Mouse (Mus musculus) ES-E14 (cell line): Measurements from ENCODE around the gene Kera. TPM values are rescaled to one million over a fixed set of nuclear protein-coding genes. Genes with fewer than 3 reads are reported as not detected.

Experiments used
- DNase-seq: peaks from one replicate; pipeline ENCODE4 v3.0.0-alpha.2; 2013; ENCODE audit warnings: low read depth, low spot score
- H3K27ac ChIP-seq: 2 replicates; pipeline ENCODE4 v1.5.1; 2012; ENCODE audit warnings: low read depth, mild to moderate bottlenecking, low read length, moderate library complexity, mixed read lengths; ENCODE audit not compliant: poor library complexity, insufficient read depth, severe bottlenecking
- H3K36me3 ChIP-seq: 2 replicates; pipeline ENCODE4 v1.6.1; 2012; ENCODE audit warnings: mild to moderate bottlenecking, low read length, moderate library complexity, mixed read lengths; ENCODE audit not compliant: control insufficient read depth, poor library complexity, insufficient read depth, severe bottlenecking
- H3K4me1 ChIP-seq, 2 experiments: fragments of 150-350 bp in 1 of 2; sonication (generic) in 1 of 2; 2 replicates each; pipeline ENCODE4 v1.6.1; 2012; ENCODE audit warnings: low read length in 2 of 2, mild to moderate bottlenecking in 1 of 2, mixed read lengths in 1 of 2; ENCODE audit not compliant: control insufficient read depth in 2 of 2, insufficient read depth in 2 of 2, poor library complexity in 1 of 2
- H3K4me3 ChIP-seq, 2 experiments: fragments of 150-350 bp in 1 of 2; sonication (generic) in 1 of 2; 2 replicates each; pipeline ENCODE4 v1.5.1; 2012; ENCODE audit warnings: low read length in 2 of 2, low read depth in 1 of 2, mild to moderate bottlenecking in 1 of 2, mixed read lengths in 1 of 2; ENCODE audit not compliant: insufficient read depth in 1 of 2, poor library complexity in 1 of 2, severe bottlenecking in 1 of 2
- H3K9ac ChIP-seq: 2 replicates; pipeline ENCODE4 v1.6.1; 2012; ENCODE audit warnings: low read depth, mild to moderate bottlenecking, low read length, mixed read lengths; ENCODE audit not compliant: poor library complexity, insufficient read depth, severe bottlenecking
- H3K9me3 ChIP-seq: fragments of 150-350 bp; sonication (generic); 2 replicates; pipeline ENCODE4 v1.6.1; 2012; ENCODE audit warnings: low read depth, mild to moderate bottlenecking, low read length; ENCODE audit not compliant: control insufficient read depth, insufficient read depth
- CHD2 ChIP-seq: IDR thresholded peaks from 2 replicates; pipeline ENCODE4 v1.6.1; 2014; ENCODE audit warnings: mild to moderate bottlenecking, low read depth, low read length, inconsistent platforms
- HCFC1 ChIP-seq: IDR thresholded peaks from 2 replicates; pipeline ENCODE4 v1.6.1; 2012; ENCODE audit warnings: low read length, inconsistent platforms, borderline replicate concordance; ENCODE audit not compliant: insufficient read depth
- MAFK ChIP-seq: IDR thresholded peaks from 2 replicates; pipeline ENCODE4 v1.6.1; 2014; ENCODE audit warnings: mild to moderate bottlenecking, low read depth, low read length, inconsistent platforms; ENCODE audit not compliant: insufficient read depth
- ZC3H11A ChIP-seq: IDR thresholded peaks from 2 replicates; pipeline ENCODE4 v1.6.1; 2012; ENCODE audit warnings: low read depth, mild to moderate bottlenecking, inconsistent platforms, low read length, borderline replicate concordance
- ZNF384 ChIP-seq: IDR thresholded peaks from 2 replicates; pipeline ENCODE4 v1.6.1; 2012; ENCODE audit warnings: low read depth, low read length, inconsistent platforms
- in situ Hi-C, 2 experiments: fragments of 600-800 bp; cut with MboI; formaldehyde crosslinking; loops; one replicate each; pipeline ENCODE4 v1.15.1; 2025; ENCODE audit warnings: low sequenced_read_pairs in 2 of 2, inconsistent platforms in 1 of 2; ENCODE audit not compliant: unreplicated experiment in 2 of 2
- total RNA-seq: library from RNA; depleted of rRNA; stranded (reverse); fragments of 300-350 nt; gene quantifications from 2 replicates; pipeline ENCODE4 v1.2.3, GENCODE M21; 2012

The Kera gene
- total RNA-seq, 1 experiment: not detected

DNA sequence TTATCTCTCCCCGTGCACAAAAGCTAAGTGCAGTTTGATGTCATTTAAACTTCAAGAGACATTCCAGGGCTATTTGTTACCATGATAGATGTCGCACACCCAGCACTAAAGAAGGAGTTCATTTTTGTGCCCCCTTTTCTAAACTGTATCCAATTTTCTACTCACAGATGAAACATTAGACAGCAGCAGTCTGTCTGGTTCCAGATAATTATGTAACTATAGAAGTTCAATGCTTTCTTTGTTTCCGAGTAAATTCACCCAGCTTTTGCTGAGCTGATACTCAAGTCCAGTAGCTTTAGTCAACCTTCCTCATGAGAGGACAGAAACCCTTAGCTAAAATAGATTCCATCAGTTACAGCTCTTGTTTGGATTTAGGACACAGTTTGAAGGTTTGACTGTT lies 22.5 kb upstream of the Kera start:
- H3K27ac ChIP-seq: no peak overlapping the region
- H3K9me3 ChIP-seq: no peaks in the 10 kb centered on the region
- no peaks in the 10 kb centered on the region for H3K4me1 ChIP-seq
- in situ Hi-C loops: no loop called here
- no peak for DNase-seq
- H3K36me3 ChIP-seq: no peaks in the 10 kb centered on the region
- TF ChIP-seq HCFC1 (no peak), ZC3H11A (no peak), MAFK (no peak), ZNF384 (no peak), CHD2 (no peak)
- no peak overlapping the region for H3K4me3 ChIP-seq
- no peak overlapping the region for H3K9ac ChIP-seq

DNA sequence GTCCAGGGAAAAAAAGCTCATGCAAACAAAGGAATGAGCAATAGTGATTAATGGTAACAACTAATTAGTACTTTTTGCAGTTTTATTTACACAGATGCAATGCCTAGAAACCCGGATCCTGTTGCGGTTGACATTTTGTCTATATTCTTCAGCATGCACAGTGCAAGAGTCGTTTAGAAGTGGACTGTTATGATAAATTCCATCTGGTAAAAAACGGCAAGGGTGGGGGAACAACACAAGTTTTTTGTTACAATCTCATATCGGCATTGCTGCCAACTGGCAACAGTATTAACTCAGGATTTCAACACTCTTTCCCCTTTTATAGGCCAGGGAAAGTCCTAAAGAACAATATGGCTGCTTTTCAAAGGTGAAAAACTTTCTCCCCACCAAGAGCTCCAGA lies 19.5 kb upstream of the Kera start:
- TF ChIP-seq MAFK (no peak), HCFC1 (no peak)
- DNase-seq: no peak
- Histone ChIP-seq H3K36me3 (no peaks in the 10 kb centered on the region), H3K9me3 (no peaks in the 10 kb centered on the region), H3K9ac (no peak overlapping the region), H3K4me3 (no peak overlapping the region), H3K4me1 (no peaks in the 10 kb centered on the region), H3K27ac (no peak overlapping the region)
- in situ Hi-C loops: no loop called here

DNA sequence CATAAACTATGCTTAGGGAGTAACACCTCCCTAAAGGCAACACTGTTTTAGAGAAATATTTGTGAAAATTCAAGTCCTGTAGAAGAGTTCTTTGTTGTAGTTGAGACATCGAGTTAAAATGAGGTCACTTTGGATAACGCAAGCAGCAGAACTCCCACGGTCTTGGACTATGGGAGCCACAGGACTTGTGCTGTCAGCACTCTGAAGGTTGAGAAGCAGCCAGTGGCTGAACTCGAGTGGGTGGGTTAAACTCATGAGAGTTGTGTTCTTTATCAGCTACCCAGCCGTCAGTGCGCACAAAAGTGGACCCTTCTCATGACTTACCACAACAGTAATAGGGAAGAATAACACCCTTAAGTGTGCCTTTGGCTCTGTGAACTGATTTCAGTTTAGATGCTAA lies 17.1 kb upstream of the Kera start:
- in situ Hi-C loops: no loop called here
- H3K9ac ChIP-seq: no peak overlapping the region
- H3K27ac ChIP-seq: no peak overlapping the region
- DNase-seq: no peak
- no peaks in the 10 kb centered on the region for H3K9me3 ChIP-seq
- no peaks in the 10 kb centered on the region for H3K36me3 ChIP-seq
- TF ChIP-seq MAFK: no peak
- TF ChIP-seq HCFC1: no peak
- no peak for TF ChIP-seq ZNF384
- H3K4me1 ChIP-seq: no peaks in the 10 kb centered on the region
- no peak overlapping the region for H3K4me3 ChIP-seq

DNA sequence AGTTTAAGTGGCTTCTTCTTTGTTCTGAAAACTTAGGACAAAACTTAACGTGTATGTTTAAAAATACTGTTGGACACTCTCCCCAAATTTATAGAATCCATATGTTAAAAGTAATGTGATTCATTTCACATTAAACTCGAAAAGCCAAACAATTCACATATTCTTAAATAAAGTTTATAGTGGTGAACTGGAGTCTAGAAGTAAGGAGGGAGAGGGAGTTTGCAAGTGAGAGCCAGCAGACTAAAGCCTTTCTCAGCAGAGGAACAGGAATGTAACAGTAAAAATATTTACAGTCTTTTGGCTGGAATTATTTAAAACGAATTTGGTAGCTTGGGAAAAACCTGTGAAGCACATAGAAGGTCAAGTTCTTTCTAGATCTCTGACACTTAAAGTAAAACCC lies 15.6 kb upstream of the Kera start:
- in situ Hi-C loops: no loop called here
- no peaks in the 10 kb centered on the region for H3K4me1 ChIP-seq
- no peak for TF ChIP-seq ZC3H11A
- TF ChIP-seq HCFC1: no peak
- no peak for TF ChIP-seq ZNF384
- no peak for TF ChIP-seq MAFK
- TF ChIP-seq CHD2: no peak
- H3K9ac ChIP-seq: no peak overlapping the region
- DNase-seq: no peak
- no peaks in the 10 kb centered on the region for H3K9me3 ChIP-seq
- H3K4me3 ChIP-seq: no peak overlapping the region
- no peak overlapping the region for H3K27ac ChIP-seq
- no peaks in the 10 kb centered on the region for H3K36me3 ChIP-seq

DNA sequence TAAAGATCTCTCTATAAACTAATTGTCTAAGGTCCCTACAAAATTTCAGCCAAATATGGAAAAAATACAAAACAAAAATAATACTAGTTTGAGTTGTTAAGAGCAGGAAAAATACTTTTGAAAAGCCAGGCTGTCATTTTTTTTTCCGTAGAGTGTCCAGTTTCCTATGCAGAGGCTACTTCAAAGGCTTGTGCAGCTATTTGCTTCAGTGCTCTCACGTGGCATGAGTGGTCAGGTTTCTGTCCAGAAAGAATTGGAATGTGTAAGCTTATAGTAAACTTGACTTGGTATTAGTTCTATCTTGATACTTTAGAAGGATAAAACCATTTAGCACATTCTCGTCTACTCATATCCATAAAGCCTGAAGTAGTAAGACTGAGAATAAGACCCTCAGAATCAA lies 15.0 kb upstream of the Kera start:
- Histone ChIP-seq H3K4me3 (no peak overlapping the region), H3K9me3 (no peaks in the 10 kb centered on the region), H3K27ac (no peak overlapping the region), H3K9ac (no peak overlapping the region), H3K4me1 (no peaks in the 10 kb centered on the region), H3K36me3 (no peaks in the 10 kb centered on the region)
- in situ Hi-C loops: no loop called here
- TF ChIP-seq HCFC1 (no peak), MAFK (no peak), ZC3H11A (no peak), ZNF384 (no peak), CHD2 (no peak)
- no peak for DNase-seq
